Mouse (Mus musculus) intestine, postnatal 0 days (tissue): ENCODE data around the gene Ubxn6. TPM values are rescaled to one million over a fixed set of nuclear protein-coding genes. Genes with fewer than 3 reads are reported as not detected.

Experiments used
- ATAC-seq: fragments of 200-750 bp; cut with Nextera tagmentation; 2 replicates; pipeline ENCODE4 v1.8.0; 2017; ENCODE audit warnings: mild to moderate bottlenecking, moderate TSS enrichment, moderate library complexity
- H3K27ac ChIP-seq: fragments of 300-500 bp; sonication (generic); 2 replicates; pipeline ENCODE4 v1.5.1; 2014; ENCODE audit warnings: mild to moderate bottlenecking, low read depth, low read length, moderate library complexity
- H3K27me3 ChIP-seq: fragments of 300-500 bp; sonication (generic); replicated peaks from 2 replicates; pipeline ENCODE4 v1.6.1; 2014; ENCODE audit warnings: low read length, mixed read lengths; ENCODE audit not compliant: control insufficient read depth, insufficient read depth
- H3K36me3 ChIP-seq: fragments of 300-500 bp; sonication (generic); 2 replicates; pipeline ENCODE4 v1.6.1; 2014; ENCODE audit warnings: mild to moderate bottlenecking, moderate library complexity; ENCODE audit not compliant: control insufficient read depth, insufficient read depth
- H3K4me1 ChIP-seq: fragments of 300-500 bp; sonication (generic); replicated peaks from 2 replicates; pipeline ENCODE4 v1.6.1; 2014; ENCODE audit warnings: antibody characterized with exemption, low read length, mixed read lengths; ENCODE audit not compliant: control insufficient read depth, insufficient read depth
- H3K4me2 ChIP-seq: fragments of 300-500 bp; sonication (generic); replicated peaks from 2 replicates; pipeline ENCODE4 v1.6.1; 2014; ENCODE audit warnings: low read depth, mild to moderate bottlenecking, moderate library complexity
- H3K4me3 ChIP-seq: fragments of 300-500 bp; sonication (generic); 2 replicates; pipeline ENCODE4 v1.5.1; 2014; ENCODE audit warnings: low read depth, low read length
- H3K9ac ChIP-seq: fragments of 300-500 bp; sonication (generic); 2 replicates; pipeline ENCODE4 v1.6.1; 2014; ENCODE audit warnings: mild to moderate bottlenecking, low read depth, low read length
- H3K9me3 ChIP-seq: fragments of 300-500 bp; sonication (generic); 2 replicates; pipeline ENCODE4 v1.6.1; 2016; ENCODE audit warnings: mixed run types; ENCODE audit not compliant: control insufficient read depth
- CTCF ChIP-seq: sonication (generic); IDR thresholded peaks from 2 replicates; pipeline ENCODE4 v1.5.1; 2016; ENCODE audit warnings: low read depth, mild to moderate bottlenecking, control low read depth, antibody characterized with exemption, moderate library complexity
- WGBS: fragments of 180-500 bp; shearing (Covaris S2); extraction: QIAGEN DNeasy Blood & Tissue Kit; methylation state at CpG from one replicate; pipeline ENCODE4 v1.1.7; 2014; 5-methylcytosine and 5-hydroxymethylcytosine counted together
- polyA plus RNA-seq: library from polyadenylated mRNA; unstranded; fragments of >200 nt; fragmentation: Nextera tagmentation; extraction: Ambion mirVana; gene quantifications from 2 replicates; pipeline ENCODE4 v1.2.1, GENCODE M21; 2015

Gene Ubxn6
- polyA plus RNA-seq, 1 experiment from 2014 or later, result 42.5 TPM

GRCm38 (mm10) chr17:56030919-56031318 lies 43.9 kb downstream of the Ubxn6 start:
- H3K4me2 ChIP-seq, result no peak overlapping the region
- WGBS, result 56% methylated on average over 5 of the region's 5 CpGs

GRCm38 (mm10) chr17:56030238-56030870 lies 44.5 kb downstream of the Ubxn6 start:
- Histone ChIP-seq H3K4me3 (no peak overlapping the region), H3K9ac (no peak overlapping the region), H3K9me3 (no peaks in the 10 kb centered on the region), H3K27me3 (no peaks in the 10 kb centered on the region), H3K4me1 (peaks cover 5% of the 10 kb centered on the region), H3K36me3 (peaks cover 15% of the 10 kb centered on the region; the same call in 1 of the 2 replicates), H3K27ac (peak overlapping the region; percentile 24; the same call in 1 of the 2 replicates), H3K4me2 (no peak overlapping the region)
- ATAC-seq, result no peak
- no peak for TF ChIP-seq CTCF
- WGBS, result 93% methylated on average over 9 of the region's 9 CpGs

More at GRCm38 (mm10) chr17:56030919-56031318, 43.9 kb downstream of the Ubxn6 start:
- Histone ChIP-seq H3K9me3 (no peaks in the 10 kb centered on the region), H3K27me3 (no peaks in the 10 kb centered on the region), H3K9ac (no peak overlapping the region), H3K27ac (peak overlapping the region; percentile 24; the same call in 1 of the 2 replicates), H3K36me3 (peaks cover 15% of the 10 kb centered on the region; the same call in 1 of the 2 replicates), H3K4me3 (no peak overlapping the region), H3K4me1 (peaks cover 5% of the 10 kb centered on the region)
- ATAC-seq, result peak; percentile 13; the same call in 1 of the 2 replicates
- peak; percentile 63 for TF ChIP-seq CTCF

GRCm38 (mm10) chr17:56027801-56028441 lies 46.9 kb downstream of the Ubxn6 start:
- H3K36me3 ChIP-seq, result peaks cover 10% of the 10 kb centered on the region; the same call in 1 of the 2 replicates
- ATAC-seq, result no peak
- no peak overlapping the region for H3K4me2 ChIP-seq
- TF ChIP-seq CTCF, result no peak
- no peak overlapping the region for H3K9ac ChIP-seq
- no peak overlapping the region for H3K4me3 ChIP-seq
- peaks cover 2% of the 10 kb centered on the region; the same call in 1 of the 2 replicates for H3K4me1 ChIP-seq
- no peak overlapping the region for H3K27ac ChIP-seq
- no peaks in the 10 kb centered on the region for H3K27me3 ChIP-seq
- 88% methylated on average over 5 of the region's 5 CpGs for WGBS
- H3K9me3 ChIP-seq, result no peaks in the 10 kb centered on the region

- Histone ChIP-seq H3K9ac (no peak overlapping the region), H3K9me3 (no peaks in the 10 kb centered on the region), H3K4me1 (no peaks in the 10 kb centered on the region), H3K4me2 (no peak overlapping the region), H3K27ac (no peak overlapping the region), H3K36me3 (peaks cover 10% of the 10 kb centered on the region; the same call in 1 of the 2 replicates), H3K4me3 (no peak overlapping the region), H3K27me3 (no peaks in the 10 kb centered on the region)
- no peak for TF ChIP-seq CTCF
- no peak for ATAC-seq
- WGBS, result 60% methylated on average over 1 of the region's 1 CpGs
Observed at GRCm38 (mm10) chr17:56026881-56027280, 47.9 kb downstream of the Ubxn6 start.

GRCm38 (mm10) chr17:56026303-56026702 lies 48.5 kb downstream of the Ubxn6 start:
- TF ChIP-seq CTCF, result no peak
- Histone ChIP-seq H3K4me2 (no peak overlapping the region), H3K9me3 (no peaks in the 10 kb centered on the region), H3K4me1 (no peaks in the 10 kb centered on the region), H3K4me3 (no peak overlapping the region), H3K9ac (no peak overlapping the region), H3K36me3 (peaks cover 10% of the 10 kb centered on the region; the same call in 1 of the 2 replicates), H3K27ac (no peak overlapping the region; the same call in 1 of the 2 replicates), H3K27me3 (no peaks in the 10 kb centered on the region)
- no peak for ATAC-seq
- 83% methylated on average over 1 of the region's 1 CpGs for WGBS

- Histone ChIP-seq H3K27ac (no peak overlapping the region), H3K36me3 (peaks cover 13% of the 10 kb centered on the region; the same call in 1 of the 2 replicates), H3K4me2 (no peak overlapping the region), H3K4me1 (no peaks in the 10 kb centered on the region), H3K9ac (no peak overlapping the region), H3K27me3 (no peaks in the 10 kb centered on the region), H3K9me3 (no peaks in the 10 kb centered on the region), H3K4me3 (no peak overlapping the region)
- no peak for ATAC-seq
- WGBS, result 60% methylated on average over 5 of the region's 5 CpGs
- TF ChIP-seq CTCF, result no peak
Observed at GRCm38 (mm10) chr17:56024931-56025330, 49.9 kb downstream of the Ubxn6 start.
